Mouse (Mus musculus): ENCODE data around the gene Kmt5b.

DNA sequence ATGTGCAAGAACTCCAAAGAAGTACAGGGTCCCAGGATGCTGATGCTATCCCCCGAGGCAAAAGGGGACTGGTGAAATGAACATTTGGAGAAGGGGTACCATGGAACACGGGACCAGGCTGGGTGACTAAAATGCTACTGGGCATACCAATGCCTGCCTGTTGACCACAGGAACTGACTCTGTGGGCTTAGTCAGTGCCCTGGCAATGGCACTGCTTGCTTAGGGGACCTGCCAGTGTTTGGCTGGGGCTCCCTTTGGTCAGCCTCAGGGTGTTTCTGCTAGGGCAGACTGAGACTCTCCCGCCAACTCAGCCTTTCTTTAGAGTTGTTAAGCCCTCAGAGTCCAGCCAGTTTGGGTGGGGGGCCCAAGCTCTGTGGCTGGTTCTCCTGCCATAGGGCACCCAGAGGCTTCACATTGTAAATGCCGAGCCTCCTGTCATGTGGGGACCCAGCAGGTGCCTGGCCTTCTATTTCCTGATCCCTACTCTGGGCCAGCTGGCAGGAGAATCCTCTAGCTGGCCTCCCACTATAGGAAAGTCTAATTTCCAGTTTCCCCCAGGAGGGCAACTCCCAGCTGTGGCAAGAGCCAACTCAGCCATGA, 1.9 kb upstream of the Kmt5b start:
- TF ChIP-seq CTCF (IDR thresholded peaks at IDR 0.05; ENCODE audit: control insufficient read depth, insufficient read depth, low read length) (no peak), POLR2A (IDR thresholded peaks at IDR 0.05; ENCODE audit: borderline replicate concordance, control insufficient read depth, low read depth, low read length) (no peak)

Measured in bone marrow, adult 2 months (tissue).